Mouse (Mus musculus) limb, embryonic 13.5 days (tissue): ENCODE measurements around the gene Trpm1. TPM values are rescaled to one million over a fixed set of nuclear protein-coding genes. Genes with fewer than 3 reads are reported as not detected.

ENCODE experiments used
- ATAC-seq: fragments of 200-750 bp; cut with Nextera tagmentation; 2 replicates; pipeline ENCODE4 v1.8.0; 2017; ENCODE audit warnings: low read depth, moderate number of reproducible peaks, moderate TSS enrichment; ENCODE audit not compliant: low FRiP score
- H3K27ac ChIP-seq: fragments of 300-500 bp; sonication (generic); 2 replicates; pipeline ENCODE4 v1.5.1; 2015; ENCODE audit warnings: inconsistent platforms, mild to moderate bottlenecking, moderate library complexity
- H3K27me3 ChIP-seq: fragments of 300-500 bp; sonication (generic); 2 replicates; pipeline ENCODE4 v1.6.1; 2015; ENCODE audit warnings: mild to moderate bottlenecking, inconsistent platforms
- H3K36me3 ChIP-seq: fragments of 300-500 bp; sonication (generic); 2 replicates; pipeline ENCODE4 v1.6.1; 2015; ENCODE audit warnings: inconsistent platforms, mild to moderate bottlenecking, moderate library complexity
- H3K4me1 ChIP-seq: fragments of 300-500 bp; sonication (generic); 2 replicates; pipeline ENCODE4 v1.6.1; 2015; ENCODE audit warnings: inconsistent platforms
- H3K4me2 ChIP-seq: fragments of 300-500 bp; sonication (generic); replicated peaks from 2 replicates; pipeline ENCODE4 v1.6.1; 2015; ENCODE audit warnings: inconsistent platforms, mild to moderate bottlenecking, moderate library complexity
- H3K4me3 ChIP-seq: fragments of 300-500 bp; sonication (generic); 2 replicates; pipeline ENCODE4 v1.5.1; 2015; ENCODE audit warnings: moderate library complexity, mild to moderate bottlenecking, inconsistent platforms
- H3K9ac ChIP-seq: fragments of 300-500 bp; sonication (generic); 2 replicates; pipeline ENCODE4 v1.6.1; 2015; ENCODE audit warnings: mild to moderate bottlenecking, inconsistent platforms
- H3K9me3 ChIP-seq: fragments of 300-500 bp; sonication (generic); 2 replicates; pipeline ENCODE4 v1.6.1; 2016; ENCODE audit warnings: inconsistent platforms
- WGBS: fragments of 180-500 bp; shearing (Covaris S2); methylation state at CpG from one replicate; pipeline ENCODE4 v1.1.7; 2015; 5-methylcytosine and 5-hydroxymethylcytosine counted together
- polyA plus RNA-seq: library from polyadenylated mRNA; unstranded; fragments of >200 nt; fragmentation: Nextera tagmentation; extraction: Ambion mirVana; gene quantifications from 2 replicates; pipeline ENCODE4 v1.2.1, GENCODE M21; 2015

The Trpm1 gene
- polyA plus RNA-seq, 1 experiment from 2014 or later: 0.33 TPM

DNA sequence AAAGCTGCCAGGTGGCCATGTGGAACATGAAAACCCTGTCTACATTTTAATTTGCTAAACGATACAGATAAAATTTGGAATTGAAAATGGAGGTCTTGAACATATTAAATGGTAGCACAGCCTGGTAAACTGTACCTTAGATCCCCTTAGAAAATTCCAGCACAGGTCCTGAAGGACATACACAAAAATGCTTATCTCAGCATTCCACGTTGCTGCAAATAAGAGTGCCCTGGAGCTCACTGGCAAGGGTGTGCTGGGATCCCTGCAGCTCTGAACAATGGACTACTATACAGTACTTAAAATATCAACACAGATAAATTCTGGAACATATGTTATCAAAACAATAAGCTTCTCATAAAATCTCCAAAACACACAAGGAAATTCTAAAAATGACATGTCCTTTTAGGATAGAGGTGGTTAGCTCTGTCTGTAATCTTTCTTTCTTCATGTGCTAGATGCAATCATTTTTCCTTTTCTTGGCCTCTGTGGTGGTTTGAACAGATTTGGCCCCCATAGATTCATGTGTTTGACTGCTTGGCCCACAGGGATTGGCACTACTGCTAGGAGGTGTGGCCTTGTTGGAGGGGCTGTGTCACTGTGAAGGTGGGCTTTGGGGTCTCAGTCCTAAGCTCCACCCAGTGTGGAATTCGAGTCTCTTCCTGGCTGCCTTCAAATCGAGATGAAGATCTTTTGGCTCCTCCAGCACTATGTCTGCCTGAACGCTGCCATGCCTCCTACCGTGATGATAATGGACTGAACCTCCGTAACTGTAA is 3.5 kb downstream of the Trpm1 start:
- Histone ChIP-seq H3K27me3 (no peaks in the 10 kb centered on the region), H3K36me3 (no peaks in the 10 kb centered on the region), H3K9me3 (no peaks in the 10 kb centered on the region), H3K27ac (no peak overlapping the region), H3K4me1 (peaks cover 12% of the 10 kb centered on the region; the same call in 1 of the 2 replicates), H3K4me3 (no peak overlapping the region), H3K4me2 (no peak overlapping the region), H3K9ac (no peak overlapping the region)
- ATAC-seq: no peak
- WGBS: 58% methylated on average over 7 of the region's 7 CpGs

DNA sequence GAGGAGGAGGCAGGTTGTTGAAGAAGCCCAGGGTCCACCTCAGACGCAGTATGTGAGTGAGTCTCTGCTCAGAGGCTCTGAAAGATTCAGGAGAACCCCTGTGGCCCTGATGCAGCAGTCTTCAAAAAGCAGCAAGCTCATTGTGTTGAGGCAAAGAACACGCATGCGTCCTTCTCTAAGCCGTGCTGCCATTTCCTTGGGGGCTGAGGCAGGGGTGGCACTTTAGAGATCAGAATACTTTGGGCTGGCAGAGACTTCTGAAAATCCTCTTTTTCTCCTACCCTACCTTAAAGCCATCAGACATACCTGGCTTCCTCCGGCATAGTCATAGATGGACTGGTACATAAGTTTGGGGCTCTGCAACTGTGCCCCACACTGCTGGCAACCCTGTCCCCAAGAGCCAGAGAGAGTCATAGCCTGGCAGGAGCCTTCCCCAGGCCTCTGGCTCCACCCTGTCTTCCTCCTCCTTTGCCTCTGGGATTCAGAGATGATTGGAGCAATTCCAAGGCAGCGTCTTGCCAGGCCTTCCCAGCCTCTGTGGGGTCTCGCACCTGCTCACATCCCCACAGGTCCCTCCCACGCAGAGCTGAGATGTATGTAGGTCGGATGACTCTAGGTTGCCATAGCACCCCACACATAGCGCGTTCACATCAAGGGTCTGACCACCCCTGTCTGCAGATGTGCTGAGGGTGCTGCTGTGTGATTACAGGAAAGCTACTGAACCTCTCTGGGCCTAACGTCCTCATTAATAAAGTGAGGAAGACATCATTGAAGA is 4.8 kb downstream of the Trpm1 start:
- H3K27ac ChIP-seq: no peak overlapping the region

DNA sequence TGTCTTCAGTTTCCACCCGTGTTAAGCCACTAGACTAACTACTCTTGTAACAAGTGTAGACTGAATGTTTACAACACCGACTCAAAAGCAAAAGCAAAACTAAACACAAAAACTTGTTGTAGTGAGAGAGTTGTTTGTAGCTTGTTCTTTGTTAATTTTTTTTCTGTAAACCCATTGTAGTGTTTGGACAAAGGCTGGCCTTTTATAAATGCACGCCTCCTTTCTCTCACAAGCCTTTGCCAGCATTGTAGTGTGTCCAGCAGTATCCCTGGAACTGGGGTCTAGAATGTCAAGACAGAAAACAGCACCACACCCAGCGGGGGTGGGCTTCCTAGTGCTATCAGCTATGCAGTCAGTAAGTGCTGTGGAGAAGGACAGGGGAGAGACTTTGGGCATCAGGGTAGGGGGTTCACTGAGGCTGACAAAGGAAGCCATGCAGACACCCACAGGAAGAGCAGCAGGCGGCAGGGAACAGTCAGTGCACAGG is 5.5 kb downstream of the Trpm1 start:
- no peak overlapping the region for H3K27ac ChIP-seq
- H3K9me3 ChIP-seq: no peaks in the 10 kb centered on the region

More for the DNA sequence above, 4.8 kb downstream of the Trpm1 start:
- no peaks in the 10 kb centered on the region for H3K36me3 ChIP-seq
- H3K4me2 ChIP-seq: no peak overlapping the region
- no peak overlapping the region for H3K4me3 ChIP-seq
- H3K9ac ChIP-seq: no peak overlapping the region
- peaks cover 16% of the 10 kb centered on the region; the same call in 1 of the 2 replicates for H3K4me1 ChIP-seq
- ATAC-seq: no peak
- no peaks in the 10 kb centered on the region for H3K9me3 ChIP-seq
- 81% methylated on average over 12 of the region's 12 CpGs for WGBS
- no peaks in the 10 kb centered on the region for H3K27me3 ChIP-seq

DNA sequence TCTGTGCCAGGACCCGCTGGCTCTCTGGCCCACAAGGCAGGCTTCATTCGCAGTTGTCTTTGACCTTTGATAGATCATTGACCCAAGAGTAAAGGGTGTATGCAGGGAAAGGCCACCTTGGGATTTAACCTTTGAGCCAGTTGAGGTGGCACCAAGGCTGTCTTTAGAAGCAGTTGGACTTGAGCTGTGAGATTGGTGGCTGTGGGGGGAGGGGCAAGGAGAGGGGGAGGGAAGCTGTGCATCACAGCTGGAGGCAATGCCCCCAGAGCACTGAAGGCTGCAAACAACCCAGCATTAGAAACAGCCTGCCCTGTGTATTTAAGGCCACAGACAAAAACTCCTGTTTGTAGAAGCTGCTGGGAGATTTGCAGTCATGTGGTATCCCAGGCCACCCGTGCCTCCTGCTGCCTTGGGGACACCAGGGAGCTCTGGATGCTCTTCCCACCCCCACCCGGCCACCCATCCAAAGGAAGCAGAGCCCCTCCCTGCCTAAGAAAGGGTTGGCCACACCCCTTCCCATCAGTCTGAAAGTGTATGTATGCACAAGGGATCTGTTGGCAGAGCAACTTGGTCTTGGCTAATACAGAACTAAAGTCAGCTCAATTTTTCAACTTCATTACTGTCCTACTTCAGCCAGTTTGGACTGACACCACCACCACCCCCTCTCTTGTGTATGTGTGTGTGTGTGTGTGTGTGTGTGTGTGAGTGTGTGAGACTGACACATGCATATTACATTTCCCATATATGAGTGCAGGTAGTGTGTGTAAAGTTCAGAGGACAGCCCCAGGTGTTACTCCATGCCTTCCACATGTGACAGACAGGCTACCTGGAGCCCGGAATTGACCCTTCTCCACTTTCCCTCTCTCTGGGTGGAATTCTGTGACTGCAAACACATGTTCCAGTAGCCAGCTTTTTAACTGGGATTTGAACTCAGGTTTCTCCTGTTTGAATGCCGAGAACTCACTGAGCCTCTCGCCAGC is 6.3 kb downstream of the Trpm1 start:
- WGBS: 64% methylated on average over 7 of the region's 7 CpGs

More for the DNA sequence above, 5.5 kb downstream of the Trpm1 start:
- ATAC-seq: no peak
- Histone ChIP-seq H3K36me3 (no peaks in the 10 kb centered on the region), H3K4me2 (no peak overlapping the region), H3K4me1 (peaks cover 16% of the 10 kb centered on the region; the same call in 1 of the 2 replicates), H3K27me3 (no peaks in the 10 kb centered on the region), H3K4me3 (no peak overlapping the region), H3K9ac (no peak overlapping the region)
- WGBS: 71% methylated on average over 5 of the region's 5 CpGs

DNA sequence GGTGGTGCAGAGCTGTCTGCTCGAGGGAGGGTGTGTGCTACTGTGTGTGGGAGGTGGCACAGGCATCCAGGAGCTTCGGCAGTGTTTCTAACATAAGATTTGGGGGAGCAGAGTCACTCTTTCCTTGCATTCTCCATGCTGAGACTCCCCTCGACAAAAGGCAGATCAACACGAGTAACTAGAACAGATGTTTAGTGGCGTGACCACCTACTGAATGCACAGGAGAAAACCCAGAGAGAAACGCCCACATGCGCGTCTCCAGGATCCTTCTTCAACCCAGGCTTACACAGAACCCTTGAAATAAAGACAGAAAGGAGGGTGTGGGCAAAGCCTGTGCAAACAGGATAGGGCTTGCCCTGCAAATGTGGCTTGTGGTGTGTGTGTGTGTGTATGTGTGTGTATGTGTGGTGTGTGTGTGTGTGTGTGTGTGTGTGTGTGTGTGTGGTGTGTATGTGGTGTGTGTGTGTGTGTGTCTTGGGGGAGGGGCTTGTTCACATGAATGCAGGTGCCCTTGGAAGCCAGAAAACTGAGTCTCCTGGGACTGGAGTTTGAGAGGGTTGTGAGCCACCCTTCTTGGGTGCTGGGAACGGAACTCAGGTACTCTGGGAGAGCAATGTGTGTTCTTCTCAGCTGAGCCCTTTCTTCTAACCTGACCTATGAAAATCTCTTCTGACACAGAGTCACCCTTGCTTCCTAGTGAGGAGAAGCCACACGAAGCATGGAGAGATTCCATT is 7.3 kb downstream of the Trpm1 start:
- Histone ChIP-seq H3K36me3 (no peaks in the 10 kb centered on the region), H3K27me3 (no peaks in the 10 kb centered on the region), H3K4me2 (no peak overlapping the region), H3K9ac (no peak overlapping the region), H3K27ac (no peak overlapping the region), H3K4me1 (0 out of 2 replicates have a peak, but pooled peaks cover 7% of the 10 kb centered on the region), H3K4me3 (no peak overlapping the region), H3K9me3 (no peaks in the 10 kb centered on the region)
- no peak for ATAC-seq
- WGBS: 72% methylated on average over 10 of the region's 10 CpGs

More for the DNA sequence above, 6.3 kb downstream of the Trpm1 start:
- Histone ChIP-seq H3K27ac (no peak overlapping the region), H3K36me3 (no peaks in the 10 kb centered on the region), H3K4me2 (no peak overlapping the region), H3K4me3 (no peak overlapping the region), H3K9me3 (no peaks in the 10 kb centered on the region), H3K27me3 (no peaks in the 10 kb centered on the region), H3K4me1 (peaks cover 16% of the 10 kb centered on the region; the same call in 1 of the 2 replicates), H3K9ac (no peak overlapping the region)
- no peak for ATAC-seq

DNA sequence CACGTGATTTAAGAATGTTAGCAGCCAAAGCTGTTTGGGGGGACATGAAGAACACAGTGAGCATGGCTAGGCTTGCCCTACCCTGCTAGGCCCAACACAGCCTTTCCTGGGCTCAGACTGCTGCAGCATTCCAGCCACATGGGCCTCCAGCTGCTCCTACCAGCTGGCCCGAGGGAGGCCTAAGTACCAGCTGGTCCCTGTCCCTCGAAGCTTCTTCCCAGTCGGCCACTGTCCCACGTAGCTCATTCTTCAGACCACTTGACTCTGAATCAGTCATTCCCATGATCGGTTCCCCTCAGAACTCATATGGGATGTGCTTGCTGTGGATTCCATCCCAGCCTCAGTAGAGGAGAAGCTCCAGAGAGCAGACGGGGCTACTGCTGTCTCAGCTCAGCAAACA is 8.4 kb downstream of the Trpm1 start:
- Histone ChIP-seq H3K9me3 (no peaks in the 10 kb centered on the region), H3K27me3 (no peaks in the 10 kb centered on the region), H3K36me3 (no peaks in the 10 kb centered on the region), H3K4me3 (no peak overlapping the region), H3K27ac (no peak overlapping the region), H3K4me1 (0 out of 2 replicates have a peak, but pooled peaks cover 7% of the 10 kb centered on the region), H3K9ac (no peak overlapping the region), H3K4me2 (no peak overlapping the region)
- 66% methylated on average over 7 of the region's 7 CpGs for WGBS
- no peak for ATAC-seq

DNA sequence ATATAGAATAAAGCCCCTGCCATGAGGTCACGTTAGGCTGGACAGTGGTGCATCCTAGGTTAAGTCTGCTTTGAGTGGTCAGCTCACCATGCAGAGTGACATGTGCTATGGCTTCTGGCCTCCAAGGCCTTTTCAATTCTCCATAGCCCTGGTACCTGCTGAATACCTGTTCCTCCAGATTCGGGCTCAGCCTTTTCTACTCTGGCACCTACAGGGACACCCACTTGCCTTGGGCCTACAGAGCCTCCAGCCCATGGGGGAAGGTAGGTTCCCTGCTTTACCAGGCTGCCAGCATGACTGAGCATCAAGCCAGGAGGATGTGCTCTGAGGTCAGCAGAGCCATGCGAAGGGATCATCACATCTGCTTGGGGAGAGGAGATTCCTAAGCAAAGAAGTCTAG is 9.5 kb downstream of the Trpm1 start:
- H3K27me3 ChIP-seq: no peaks in the 10 kb centered on the region
- ATAC-seq: no peak
- 76% methylated on average over 3 of the region's 3 CpGs for WGBS

DNA sequence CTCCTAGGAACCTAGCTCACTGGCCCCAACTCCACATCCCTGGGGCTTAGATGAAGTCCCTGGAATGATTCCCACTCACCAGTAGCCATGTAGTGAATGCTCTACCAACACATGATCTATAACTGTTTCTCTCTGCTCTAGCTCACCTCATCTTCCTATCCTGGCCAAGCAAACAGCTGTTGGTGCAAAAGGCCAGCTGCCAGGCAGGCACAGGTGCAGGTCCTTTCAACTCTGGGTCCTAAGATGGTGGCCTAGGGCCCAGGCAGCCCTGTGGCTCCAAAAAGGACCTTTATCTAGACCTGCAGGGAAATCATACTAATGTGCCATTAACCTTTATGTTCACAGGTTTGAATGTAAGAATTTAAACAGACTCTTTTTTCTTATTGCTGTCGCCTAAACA is 10.3 kb downstream of the Trpm1 start:
- ATAC-seq: no peak
- Histone ChIP-seq H3K4me2 (no peak overlapping the region), H3K27ac (no peak overlapping the region), H3K4me1 (0 out of 2 replicates have a peak, but pooled peaks cover 7% of the 10 kb centered on the region), H3K27me3 (no peaks in the 10 kb centered on the region), H3K9me3 (no peaks in the 10 kb centered on the region), H3K9ac (no peak overlapping the region), H3K4me3 (no peak overlapping the region), H3K36me3 (no peaks in the 10 kb centered on the region)
- 87% methylated on average over 1 of the region's 1 CpGs for WGBS

More for the DNA sequence above, 9.5 kb downstream of the Trpm1 start:
- H3K4me2 ChIP-seq: no peak overlapping the region
- no peaks in the 10 kb centered on the region for H3K36me3 ChIP-seq
- no peak overlapping the region for H3K27ac ChIP-seq
- no peak overlapping the region for H3K4me3 ChIP-seq
- no peaks in the 10 kb centered on the region for H3K9me3 ChIP-seq
- H3K9ac ChIP-seq: no peak overlapping the region
- H3K4me1 ChIP-seq: 0 out of 2 replicates have a peak, but pooled peaks cover 7% of the 10 kb centered on the region

DNA sequence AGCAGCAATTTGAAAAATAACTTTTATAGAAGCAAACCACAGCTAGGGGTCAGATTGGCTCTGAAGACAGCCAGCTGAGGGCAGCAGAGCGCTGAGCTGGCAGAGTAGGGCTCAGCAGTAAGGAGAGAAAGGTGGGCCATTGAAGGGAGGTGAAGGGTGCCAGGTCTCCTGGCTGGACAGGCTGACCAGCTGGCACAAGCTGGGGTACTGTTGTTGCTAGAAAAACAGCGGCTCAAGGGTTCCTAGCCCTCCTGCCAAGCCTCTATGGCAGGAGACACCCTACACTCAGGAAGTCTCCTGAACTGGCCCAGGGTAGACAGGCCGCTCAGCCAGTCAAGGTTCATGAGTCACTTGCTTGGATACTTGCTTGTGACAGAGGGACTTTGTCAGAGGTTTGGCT is 11.4 kb downstream of the Trpm1 start:
- Histone ChIP-seq H3K27ac (no peak overlapping the region), H3K36me3 (no peaks in the 10 kb centered on the region), H3K4me2 (no peak overlapping the region), H3K4me3 (no peak overlapping the region), H3K9me3 (no peaks in the 10 kb centered on the region), H3K9ac (no peak overlapping the region), H3K27me3 (no peaks in the 10 kb centered on the region), H3K4me1 (0 out of 2 replicates have a peak, but pooled peaks cover 3% of the 10 kb centered on the region)
- 67% methylated on average over 3 of the region's 3 CpGs for WGBS
- no peak for ATAC-seq

DNA sequence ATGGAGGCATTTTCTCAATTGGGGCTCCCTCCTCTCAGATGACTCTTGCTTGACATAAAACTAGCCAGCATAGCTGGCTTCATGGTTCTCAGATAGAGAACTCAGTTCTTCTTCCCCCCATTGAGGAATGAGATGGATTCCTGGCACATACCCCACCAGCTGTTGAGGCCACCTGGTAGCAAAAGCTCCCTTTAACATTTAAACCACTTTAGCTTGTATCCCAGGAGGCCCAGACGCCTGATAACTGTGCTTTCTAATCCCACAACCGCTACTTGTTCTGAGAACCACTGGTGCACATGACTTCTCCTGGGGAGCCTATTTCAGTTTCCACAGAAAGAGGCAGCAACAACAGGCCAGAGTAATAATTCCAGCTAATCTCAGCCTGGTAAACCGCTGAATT is 12.4 kb downstream of the Trpm1 start:
- no peaks in the 10 kb centered on the region for H3K9me3 ChIP-seq
- H3K27ac ChIP-seq: no peak overlapping the region
- ATAC-seq: no peak
- H3K27me3 ChIP-seq: no peaks in the 10 kb centered on the region
- no peak overlapping the region for H3K4me3 ChIP-seq
- no peak overlapping the region for H3K9ac ChIP-seq
- 62% methylated on average over 3 of the region's 3 CpGs for WGBS
- 0 out of 2 replicates have a peak, but pooled peaks cover 3% of the 10 kb centered on the region for H3K4me1 ChIP-seq
- H3K36me3 ChIP-seq: no peaks in the 10 kb centered on the region
- no peak overlapping the region for H3K4me2 ChIP-seq

DNA sequence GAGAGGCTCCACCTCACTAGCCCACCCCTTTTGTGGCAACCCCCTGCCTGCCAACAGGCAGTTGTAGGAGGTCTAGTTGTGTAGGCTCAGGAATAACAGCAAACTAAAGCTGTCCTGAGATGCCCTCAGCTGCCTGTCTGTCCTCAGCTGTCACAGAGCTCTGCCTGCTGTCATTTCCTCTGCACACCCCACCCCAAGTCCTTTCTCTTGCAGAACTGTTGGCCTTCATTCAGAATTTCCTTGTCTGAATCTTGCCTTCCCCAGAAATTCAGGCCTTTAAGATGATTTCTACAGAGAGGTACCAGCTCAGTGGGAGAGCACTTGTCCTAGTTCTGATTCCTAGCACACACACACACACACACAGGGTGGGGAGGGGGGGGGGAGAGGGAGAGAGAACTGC is 13.1 kb downstream of the Trpm1 start:
- Histone ChIP-seq H3K4me2 (no peak overlapping the region), H3K4me1 (0 out of 2 replicates have a peak, but pooled peaks cover 3% of the 10 kb centered on the region), H3K9me3 (no peaks in the 10 kb centered on the region), H3K27ac (no peak overlapping the region), H3K9ac (no peak overlapping the region), H3K27me3 (no peaks in the 10 kb centered on the region), H3K4me3 (no peak overlapping the region), H3K36me3 (no peaks in the 10 kb centered on the region)
- ATAC-seq: no peak
